Mouse (Mus musculus) heart, adult 2 months (tissue): ENCODE measurements around the gene Ptpn12. TPM values are rescaled to one million over a fixed set of nuclear protein-coding genes. Genes with fewer than 3 reads are reported as not detected.
"Not testable (repeated sequence)": the region's sequence is repeated elsewhere in the genome, so short reads cannot be mapped to it uniquely, and the experiment has no call there.

Source experiments
- DNase-seq, 2 experiments: peaks; one replicate each; pipeline ENCODE4 v3.0.0; 2021
- H3K27ac ChIP-seq: fragments of 200-600 bp; 2 replicates; pipeline ENCODE4 v1.8.1; 2022
- H3K27me3 ChIP-seq: fragments of 200-500 bp; 2 replicates; pipeline ENCODE4 v1.6.1; 2012; ENCODE audit warnings: mild to moderate bottlenecking, low read length, inconsistent platforms, mixed read lengths; ENCODE audit not compliant: control insufficient read depth, insufficient read depth
- H3K36me3 ChIP-seq: fragments of 200-500 bp; 2 replicates; pipeline ENCODE4 v1.6.1; 2012; ENCODE audit warnings: low read length, inconsistent platforms; ENCODE audit not compliant: control insufficient read depth, insufficient read depth
- H3K4me1 ChIP-seq: fragments of 200-500 bp; 2 replicates; pipeline ENCODE4 v1.6.1; 2011; ENCODE audit warnings: low read length; ENCODE audit not compliant: control insufficient read depth, insufficient read depth
- H3K4me3 ChIP-seq: fragments of 200-600 bp; 2 replicates; pipeline ENCODE4 v1.8.1; 2022
- H3K79me2 ChIP-seq: fragments of 200-500 bp; replicated peaks from 2 replicates; pipeline ENCODE4 v1.6.1; 2012; ENCODE audit warnings: mild to moderate bottlenecking, inconsistent platforms, low read length, moderate library complexity, mixed read lengths; ENCODE audit not compliant: control insufficient read depth, insufficient read depth
- H3K9ac ChIP-seq: fragments of 200-500 bp; 2 replicates; pipeline ENCODE4 v1.6.1; 2012; ENCODE audit warnings: low read depth, mild to moderate bottlenecking, control low read depth, inconsistent platforms, low read length, mixed read lengths
- CTCF ChIP-seq: fragments of 200-600 bp; IDR thresholded peaks from 2 replicates; pipeline ENCODE4 v1.8.1; 2022; ENCODE audit warnings: antibody characterized with exemption, mild to moderate bottlenecking, moderate library complexity
- EP300 ChIP-seq: fragments of 200-500 bp; IDR thresholded peaks from 2 replicates; pipeline ENCODE4 v1.6.1; 2011; ENCODE audit warnings: low read depth, low read length, control low read depth; ENCODE audit not compliant: insufficient read depth
- POLR2A ChIP-seq: fragments of 200-500 bp; IDR thresholded peaks from 2 replicates; pipeline ENCODE4 v1.6.1; 2011; ENCODE audit warnings: mild to moderate bottlenecking, low read depth, low read length, control low read depth; ENCODE audit not compliant: insufficient read depth
- WGBS: fragments of 180-500 bp; shearing (Covaris S2); methylation state at CpG from one replicate; pipeline ENCODE4 v1.1.7; 2018; 5-methylcytosine and 5-hydroxymethylcytosine counted together
- intact Hi-C: fragments of 180-260 bp; cut with DNase I; formaldehyde crosslinking; loops from one replicate; pipeline ENCODE4 v1.15.1; 2025
- polyA plus RNA-seq: library from polyadenylated mRNA; depleted of rRNA; stranded (reverse); fragments of >200 nt; gene quantifications from 2 replicates; pipeline ENCODE4 v1.2.3, GENCODE M21; 2012
- total RNA-seq, 2 experiments: library from RNA; stranded (reverse); gene quantifications; 2 replicates each; pipeline ENCODE4 v1.2.3; 2021

The Ptpn12 gene
- total and polyA plus RNA-seq, 3 experiments, result 24.8 to 29.0 (median 28.8) TPM

DNA sequence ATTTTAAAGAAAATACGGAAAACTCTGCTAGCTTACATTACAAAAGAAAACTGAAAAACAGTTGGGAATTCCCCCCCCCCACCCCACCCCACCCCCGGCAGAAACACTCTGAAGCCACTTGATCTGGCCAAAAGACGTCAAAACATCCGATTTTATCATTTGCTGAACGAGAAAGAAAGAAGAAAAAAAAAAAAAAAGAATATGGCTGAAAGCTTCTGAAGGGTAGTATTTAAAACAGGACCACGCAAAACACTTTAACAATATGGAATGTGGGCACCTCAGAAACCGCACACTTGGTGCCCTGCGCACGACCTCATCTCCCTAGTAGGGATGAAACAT lies 105.2 kb downstream of the Ptpn12 start:
- Histone ChIP-seq H3K4me1 (peaks cover 8% of the 10 kb centered on the region), H3K9ac (peak overlapping the region; percentile 88), H3K27me3 (no peaks in the 10 kb centered on the region), H3K79me2 (peaks cover 2% of the 10 kb centered on the region), H3K36me3 (peaks cover 10% of the 10 kb centered on the region), H3K4me3 (peak overlapping the region; percentile 87), H3K27ac (peak overlapping the region; percentile 97)
- DNase-seq, result no peak
- intact Hi-C loops, result loop anchor here (2.0 to 5.0 kb wide), 2 partner anchors 38 to 104 kb away; partner anchors contain the start of gene Ptpn12
- TF ChIP-seq CTCF (no peak), POLR2A (no peak), EP300 (no peak)
- 0% methylated on average over 9 of the region's 9 CpGs for WGBS

DNA sequence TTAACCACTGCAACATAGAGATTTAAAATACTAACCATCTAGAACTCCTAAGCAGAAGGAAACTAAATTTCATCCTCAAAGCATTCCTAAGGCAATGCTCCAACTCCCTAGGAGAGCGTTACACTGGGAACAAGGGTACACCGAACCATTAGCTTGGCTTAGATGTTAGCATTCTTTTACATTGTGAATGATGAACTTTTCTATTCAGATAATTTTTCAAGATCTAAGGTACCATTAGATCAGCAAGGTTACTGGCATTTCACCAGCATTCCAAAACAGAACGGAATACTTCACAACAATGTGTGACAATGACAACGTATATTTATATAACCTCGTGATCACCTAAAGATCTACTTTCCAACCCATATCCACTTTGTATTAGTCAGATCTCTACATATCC lies 105.6 kb downstream of the Ptpn12 start:
- H3K79me2 ChIP-seq, result peaks cover 2% of the 10 kb centered on the region
- intact Hi-C loops, result loop anchor here (2.0 to 5.0 kb wide), 2 partner anchors 38 to 105 kb away; partner anchors contain the start of gene Ptpn12
- 0 out of 2 replicates have a peak overlapping the region, but pooled peaks have one; percentile 15 for H3K9ac ChIP-seq
- TF ChIP-seq POLR2A (no peak), EP300 (no peak), CTCF (no peak)
- peak overlapping the region; percentile 97 for H3K27ac ChIP-seq
- H3K4me1 ChIP-seq, result peaks cover 11% of the 10 kb centered on the region
- peaks cover 11% of the 10 kb centered on the region for H3K36me3 ChIP-seq
- 2% methylated on average over 5 of the region's 5 CpGs for WGBS
- no peaks in the 10 kb centered on the region for H3K27me3 ChIP-seq
- DNase-seq, result no peak
- H3K4me3 ChIP-seq, result peak overlapping the region; percentile 87

DNA sequence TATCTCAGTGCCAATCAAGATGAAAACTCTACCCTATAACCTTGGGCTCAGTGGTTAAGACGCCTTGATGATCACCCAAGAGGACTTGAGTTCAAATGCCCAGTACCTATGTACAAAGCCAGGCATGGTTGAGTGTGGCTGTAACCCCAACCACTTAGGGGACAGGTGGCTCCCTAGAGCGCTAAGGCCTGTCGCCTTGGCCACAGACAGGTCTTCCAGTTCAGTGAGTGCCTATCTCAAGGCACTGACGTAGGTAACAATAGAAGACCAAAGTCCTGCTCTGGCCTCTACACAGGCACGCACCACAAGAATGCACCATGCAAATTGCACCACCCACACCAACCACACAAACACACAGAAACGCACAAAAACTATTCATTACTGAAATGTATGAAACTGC lies 108.8 kb downstream of the Ptpn12 start:
- no peak overlapping the region for H3K9ac ChIP-seq
- peaks cover 13% of the 10 kb centered on the region for H3K36me3 ChIP-seq
- peaks cover 18% of the 10 kb centered on the region for H3K4me1 ChIP-seq
- WGBS, result 77% methylated on average over 6 of the region's 6 CpGs
- no peaks in the 10 kb centered on the region for H3K27me3 ChIP-seq
- no peak overlapping the region for H3K4me3 ChIP-seq
- no peak overlapping the region for H3K27ac ChIP-seq
- TF ChIP-seq EP300 (no peak), CTCF (no peak), POLR2A (no peak)
- no peak for DNase-seq
- intact Hi-C loops, result no loop called here
- H3K79me2 ChIP-seq, result peaks cover 5% of the 10 kb centered on the region

DNA sequence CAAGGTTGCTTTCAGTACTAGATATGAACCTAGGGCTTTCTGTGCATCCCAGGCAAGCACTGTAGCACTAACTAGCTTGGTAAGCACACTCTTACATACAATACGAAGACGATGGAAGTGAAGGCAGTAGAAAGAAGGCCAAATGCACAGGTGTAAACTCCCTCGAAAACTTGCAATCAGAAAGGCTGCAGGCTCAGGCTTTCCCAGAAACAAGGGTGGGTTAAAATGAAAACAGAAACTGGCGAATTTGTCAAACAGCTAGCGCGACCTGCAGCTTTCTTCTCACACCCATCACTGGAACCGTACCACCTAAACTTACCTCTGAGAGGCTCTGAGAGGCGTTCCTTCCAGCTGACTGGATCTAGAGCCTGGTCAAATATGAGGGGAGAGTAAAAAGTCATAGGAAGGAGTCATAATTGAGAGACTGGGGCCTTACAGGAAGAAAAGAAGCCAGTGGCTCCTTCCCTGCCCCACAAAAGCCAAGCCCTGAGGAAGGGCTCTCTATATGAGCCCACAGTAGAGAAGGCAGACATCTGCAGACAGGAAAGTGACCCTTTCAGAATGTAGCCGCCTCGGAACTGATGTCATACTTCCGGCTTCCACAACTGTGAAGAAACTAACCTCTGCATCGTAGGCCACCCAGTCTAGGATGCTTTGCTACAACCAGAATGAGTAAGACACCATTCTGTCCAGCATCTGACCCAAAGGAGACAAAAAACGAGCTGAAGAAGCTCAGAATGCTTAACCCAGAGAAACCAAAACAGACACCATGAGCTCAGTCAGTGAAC lies 110.6 kb downstream of the Ptpn12 start:
- intact Hi-C loops, result no loop called here
- WGBS, result 35% methylated on average over 13 of the region's 13 CpGs
- peak overlapping the region; percentile 3; the same call in 1 of the 2 replicates for H3K4me3 ChIP-seq
- TF ChIP-seq CTCF (no peak), POLR2A (no peak), EP300 (no peak)
- peaks cover 15% of the 10 kb centered on the region for H3K36me3 ChIP-seq
- peaks cover 5% of the 10 kb centered on the region for H3K79me2 ChIP-seq
- peak overlapping the region; percentile 63 for H3K27ac ChIP-seq
- no peak overlapping the region; the same call in 1 of the 2 replicates for H3K9ac ChIP-seq
- DNase-seq, result peak; percentile 31 to 52
- peaks cover 29% of the 10 kb centered on the region for H3K4me1 ChIP-seq
- no peaks in the 10 kb centered on the region for H3K27me3 ChIP-seq

DNA sequence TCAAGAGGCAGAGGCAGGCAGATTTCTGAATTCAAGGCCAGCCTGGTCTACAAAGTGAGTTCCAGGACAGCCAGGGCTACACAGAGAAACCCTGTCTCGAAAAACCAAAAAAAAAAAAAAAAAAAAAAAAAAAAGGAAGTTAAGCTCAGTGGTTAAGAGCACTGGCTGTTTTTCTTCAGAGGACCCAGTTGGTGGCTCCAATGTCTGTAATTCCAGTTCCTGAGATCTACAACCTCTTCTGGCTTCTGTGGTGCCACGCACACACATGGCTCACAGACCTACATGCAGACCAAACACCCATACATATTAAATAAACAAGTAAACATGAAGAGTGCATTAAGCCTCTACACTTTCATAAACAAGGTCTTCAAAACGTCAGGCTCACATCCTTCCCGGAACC lies 111.9 kb downstream of the Ptpn12 start:
- H3K4me3 ChIP-seq, H3K27ac ChIP-seq, H3K9ac ChIP-seq, H3K79me2 ChIP-seq, H3K27me3 ChIP-seq, intact Hi-C loops, DNase-seq: not testable (repeated sequence)
- H3K4me1 ChIP-seq, result peaks cover 33% of the 10 kb centered on the region
- H3K36me3 ChIP-seq, result peaks cover 17% of the 10 kb centered on the region
- 68% methylated on average over 4 of the region's 4 CpGs for WGBS

DNA sequence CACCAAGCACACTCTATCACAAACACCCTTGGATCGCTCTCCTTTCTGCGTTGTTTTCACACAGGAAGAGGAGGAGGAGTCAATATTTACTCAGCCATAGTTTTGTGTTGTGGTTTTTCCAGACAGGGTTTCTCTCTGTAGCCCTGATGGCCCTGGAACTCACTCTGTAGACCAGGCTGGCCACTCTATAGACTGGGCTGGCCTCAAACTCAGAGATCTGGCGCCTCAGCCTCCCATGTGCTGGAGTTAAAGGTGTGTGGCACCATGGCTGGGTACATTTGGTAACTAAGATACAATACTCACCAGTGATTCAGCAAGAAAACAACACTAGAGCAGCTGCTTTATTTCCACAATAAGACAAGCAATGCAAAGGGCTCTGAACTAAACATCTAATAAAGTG lies 113.2 kb downstream of the Ptpn12 start:
- no peak overlapping the region for H3K9ac ChIP-seq
- H3K36me3 ChIP-seq, result peaks cover 17% of the 10 kb centered on the region
- H3K27ac ChIP-seq, result peak overlapping the region; percentile 21; the same call in 1 of the 2 replicates
- no peak for TF ChIP-seq POLR2A
- no peak for TF ChIP-seq CTCF
- TF ChIP-seq EP300, result no peak
- no peaks in the 10 kb centered on the region for H3K27me3 ChIP-seq
- no peak overlapping the region for H3K4me3 ChIP-seq
- H3K4me1 ChIP-seq, result peaks cover 35% of the 10 kb centered on the region
- DNase-seq, result no peak
- H3K79me2 ChIP-seq, result peaks cover 8% of the 10 kb centered on the region
- intact Hi-C loops, result no loop called here
- 69% methylated on average over 3 of the region's 3 CpGs for WGBS
